ENCODE assay signal across 8 mouse cellular contexts in the genomic region with DNA sequence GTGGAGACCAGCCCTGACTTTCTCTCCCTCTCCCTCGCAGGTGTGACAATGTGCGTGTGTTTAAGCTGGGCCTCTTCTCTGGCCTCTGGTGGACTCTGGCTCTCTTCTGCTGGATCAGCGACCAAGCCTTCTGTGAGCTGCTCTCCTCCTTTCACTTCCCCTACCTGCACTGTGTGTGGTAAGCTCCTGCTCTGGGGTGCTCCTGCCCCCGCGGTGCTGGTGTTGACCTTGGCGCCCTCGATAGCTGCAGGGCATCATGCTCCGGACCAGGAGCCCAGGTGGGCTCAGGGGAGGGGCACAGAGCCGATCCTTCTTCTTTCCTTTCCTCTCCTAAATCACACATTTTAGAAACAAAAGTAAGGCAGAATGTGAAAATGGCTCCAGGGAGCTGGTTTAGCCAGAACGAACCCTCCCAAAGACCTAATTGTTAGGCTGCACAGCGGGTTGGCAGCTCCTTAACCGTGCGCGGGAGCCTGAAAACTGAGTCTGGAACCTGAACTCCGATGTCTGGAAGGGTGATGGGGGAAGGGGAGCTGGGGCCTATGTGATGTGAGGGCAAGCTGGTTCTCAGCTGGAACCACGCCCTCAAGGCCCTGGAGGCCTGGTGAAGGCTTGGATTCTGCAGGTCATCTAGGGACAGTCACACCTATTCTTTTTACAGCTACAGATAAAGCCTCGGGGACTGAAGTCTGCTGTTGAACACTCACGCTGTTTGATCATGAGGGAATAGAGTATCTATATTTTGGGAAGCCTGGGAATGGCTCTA. TPM values are rescaled to one million over a fixed set of nuclear protein-coding genes. Genes with fewer than 3 reads are reported as not detected.
A peak's percentile ranks its signal among the peaks of the same experiment; 100 is the strongest.
DNase-seq lines count a peak whose midpoint lies in the region; ATAC-seq and TF ChIP-seq lines count a peak whose summit lies in the region.

No protein-coding gene starts in this region.

- TF ChIP-seq POLR2A in thymus, adult 2 months (IDR thresholded peaks at IDR 0.05; ENCODE audit: control insufficient read depth, extremely low read depth, insufficient read depth, low read length, poor library complexity): no peak

- peak; percentile 46; the same call in 1 of the 2 replicates for ATAC-seq in hindbrain, embryonic 12.5 days (ENCODE audit: low FRiP score)
- peak; percentile 49; the same call in 1 of the 2 replicates for ATAC-seq in stomach, embryonic 14.5 days (ENCODE audit: insufficient number of reproducible peaks, insufficient read depth, low FRiP score, low read depth)

- H3K9me3 ChIP-seq in hindbrain, embryonic 12.5 days (replicated peaks): no peaks in the 10 kb centered on the region
- no peaks in the 10 kb centered on the region for H3K9me3 ChIP-seq in stomach, embryonic 14.5 days (ENCODE audit: control insufficient read depth, low read depth, low read length)

- H3K27ac ChIP-seq in hindbrain, embryonic 12.5 days: no peak overlapping the region
- H3K27ac ChIP-seq in stomach, embryonic 14.5 days (ENCODE audit: low read length): no peak overlapping the region
- no peak overlapping the region for H3K27ac ChIP-seq in thymus, adult 2 months (ENCODE audit: control insufficient read depth, insufficient read depth, low read length)

- no peak overlapping the region for H3K9ac ChIP-seq in hindbrain, embryonic 12.5 days
- H3K9ac ChIP-seq in stomach, embryonic 14.5 days (replicated peaks; ENCODE audit: low read depth, low read length): no peak overlapping the region

- H3K36me3 ChIP-seq in hindbrain, embryonic 12.5 days: no peaks in the 10 kb centered on the region
- no peaks in the 10 kb centered on the region for H3K36me3 ChIP-seq in stomach, embryonic 14.5 days (ENCODE audit: control insufficient read depth, insufficient read depth, low read length)
- H3K36me3 ChIP-seq in thymus, adult 2 months (ENCODE audit: control insufficient read depth, insufficient read depth, low read length): no peaks in the 10 kb centered on the region

- WGBS in hindbrain, embryonic 12.5 days: 15% methylated on average over 18 of the region's 18 CpGs
- WGBS in stomach, embryonic 14.5 days: 27% methylated on average over 18 of the region's 18 CpGs
- WGBS in thymus, adult 2 months: 91% methylated on average over 18 of the region's 18 CpGs

- TF ChIP-seq CTCF in thymus, adult 2 months (IDR thresholded peaks at IDR 0.05; ENCODE audit: borderline replicate concordance, control insufficient read depth, extremely low read depth, insufficient read depth, low read length, poor library complexity): no peak

- H3K4me2 ChIP-seq in hindbrain, embryonic 12.5 days (replicated peaks): peak overlapping the region; percentile 5; the same call in 1 of the 2 replicates
- H3K4me2 ChIP-seq in stomach, embryonic 14.5 days (replicated peaks; ENCODE audit: low read depth, low read length): no peak overlapping the region

- H3K4me1 ChIP-seq in hindbrain, embryonic 12.5 days: peaks cover 8% of the 10 kb centered on the region
- H3K4me1 ChIP-seq in stomach, embryonic 14.5 days (ENCODE audit: control insufficient read depth, insufficient read depth, low read length): peaks cover 5% of the 10 kb centered on the region; the same call in 1 of the 2 replicates
- H3K4me1 ChIP-seq in thymus, adult 2 months (replicated peaks; ENCODE audit: control insufficient read depth, insufficient read depth, low read length): no peaks in the 10 kb centered on the region

- H3K27me3 ChIP-seq in hindbrain, embryonic 12.5 days: no peaks in the 10 kb centered on the region
- no peaks in the 10 kb centered on the region for H3K27me3 ChIP-seq in stomach, embryonic 14.5 days (ENCODE audit: control insufficient read depth, insufficient read depth, low read length)
- no peaks in the 10 kb centered on the region for H3K27me3 ChIP-seq in thymus, adult 2 months (ENCODE audit: control insufficient read depth, insufficient read depth, low read length)

- DNase-seq in adrenal gland, postnatal 14 days: peak; percentile 64
- DNase-seq in adrenal gland, adult 2 months: no peak
- DNase-seq in lung, postnatal 10 days: peak; percentile 22
- no peak for DNase-seq in lung, postnatal 25 days (ENCODE audit: low spot score)
- no peak for DNase-seq in thymus, adult 2 months
- DNase-seq in urinary bladder, postnatal 25 days (ENCODE audit: low spot score): no peak

- H3K4me3 ChIP-seq in hindbrain, embryonic 12.5 days: no peak overlapping the region
- no peak overlapping the region for H3K4me3 ChIP-seq in stomach, embryonic 14.5 days (ENCODE audit: low read depth, low read length)
- no peak overlapping the region for H3K4me3 ChIP-seq in thymus, adult 2 months (ENCODE audit: control insufficient read depth, insufficient read depth, low read length)

RNA-seq across cellular contexts. Expression of a gene that starts 37.6 kb away (rescaled TPM):
- total RNA-seq in adrenal gland, postnatal 14 days (2021): 40.3 and 52.8 TPM in 2 replicates
- 10 to 100 TPM; 18.5 to 18.9 TPM for total RNA-seq in adrenal gland, adult 2 months (2021)
- polyA plus RNA-seq in adrenal gland, adult 2 months (2012; rRNA removed): 16.2 and 17.4 TPM in 2 replicates
- polyA plus RNA-seq in hindbrain, embryonic 12.5 days (2016; fragmentation: Nextera tagmentation; extraction: Ambion mirVana): 17.4 and 19.0 TPM in 2 replicates
- polyA plus RNA-seq in stomach, embryonic 14.5 days (2014; fragmentation: Nextera tagmentation; extraction: Ambion mirVana): 28.3 and 31.0 TPM in 2 replicates
- polyA plus RNA-seq in thymus, adult 2 months (2012; rRNA removed): 4.5 and 6.2 TPM in 2 replicates

RNA-seq across cellular contexts. Expression of a gene that starts 54.5 kb away (rescaled TPM):
- 834 and 975 TPM in 2 replicates for total RNA-seq in adrenal gland, postnatal 14 days (2021)
- total RNA-seq in adrenal gland, adult 2 months (2021): 1,000 to 10,000 TPM in 1 of 2 experiments, 100 to 1,000 TPM in 1; 898 to 1,005 TPM
- 132 and 140 TPM in 2 replicates for polyA plus RNA-seq in adrenal gland, adult 2 months (2012; rRNA removed)
- polyA plus RNA-seq in hindbrain, embryonic 12.5 days (2016; fragmentation: Nextera tagmentation; extraction: Ambion mirVana): 477 and 478 TPM in 2 replicates
- polyA plus RNA-seq in stomach, embryonic 14.5 days (2014; fragmentation: Nextera tagmentation; extraction: Ambion mirVana): 869 and 870 TPM in 2 replicates
- 826 and 880 TPM in 2 replicates for polyA plus RNA-seq in thymus, adult 2 months (2012; rRNA removed)

Comparison
In these comparisons a context has a peak if more than half of its experiments do, and no peak if none do; other contexts are left out.
1. DNase-seq: peak in adrenal gland, postnatal 14 days (single experiment) and lung, postnatal 10 days (single experiment); none in adrenal gland, adult 2 months (single experiment), lung, postnatal 25 days (single experiment), thymus, adult 2 months (single experiment) and urinary bladder, postnatal 25 days (single experiment).